Mouse (Mus musculus) MEL (cell line): ENCODE measurements around the gene Lce1j. TPM values are rescaled to one million over a fixed set of nuclear protein-coding genes. Genes with fewer than 3 reads are reported as not detected.

Experiments
- DNase-seq: peaks from one replicate; pipeline ENCODE4 v3.0.0; 2011; ENCODE audit warnings: low read depth, low spot score
- H3K27ac ChIP-seq: 2 replicates; pipeline ENCODE4 v1.5.1; 2012; ENCODE audit warnings: low read depth, mild to moderate bottlenecking, control low read depth, low read length, moderate library complexity; ENCODE audit not compliant: control insufficient read depth
- H3K27me3 ChIP-seq, 2 experiments: fragments of 150-350 bp in 1 of 2; sonication (generic) in 1 of 2; 2 replicates each; pipeline ENCODE4 v1.6.1; 2012; ENCODE audit warnings: low read length in 2 of 2, mild to moderate bottlenecking in 2 of 2, improper control_type of control experiment in 1 of 2, moderate library complexity in 1 of 2; ENCODE audit not compliant: insufficient read depth in 2 of 2, control insufficient read depth in 1 of 2
- H3K36me3 ChIP-seq, 2 experiments: 2 replicates each; pipeline ENCODE4 v1.6.1; 2012 to 2014; ENCODE audit warnings: low read length in 2 of 2, improper control_type of control experiment in 1 of 2, inconsistent platforms in 1 of 2, mild to moderate bottlenecking in 1 of 2; ENCODE audit not compliant: insufficient read depth in 2 of 2, control insufficient read depth in 1 of 2
- H3K4me1 ChIP-seq, 2 experiments: fragments of 150-350 bp in 1 of 2; sonication (generic) in 1 of 2; 2 replicates each; pipeline ENCODE4 v1.6.1; 2012; ENCODE audit warnings: low read length in 2 of 2, improper control_type of control experiment in 1 of 2, mild to moderate bottlenecking in 1 of 2; ENCODE audit not compliant: insufficient read depth in 2 of 2, control insufficient read depth in 1 of 2
- H3K4me3 ChIP-seq, 2 experiments: fragments of 150-350 bp in 1 of 2; sonication (generic) in 1 of 2; 2 replicates each; pipeline ENCODE4 v1.5.1; 2012; ENCODE audit warnings: low read depth in 2 of 2, low read length in 2 of 2, mild to moderate bottlenecking in 2 of 2, moderate library complexity in 2 of 2, control low read depth in 1 of 2, improper control_type of control experiment in 1 of 2; ENCODE audit not compliant: control insufficient read depth in 1 of 2, insufficient read depth in 1 of 2
- H3K79me2 ChIP-seq: 2 replicates; pipeline ENCODE4 v1.6.1; 2012; ENCODE audit warnings: mild to moderate bottlenecking, low read length, moderate library complexity; ENCODE audit not compliant: control insufficient read depth, poor library complexity, insufficient read depth
- H3K9ac ChIP-seq: 2 replicates; pipeline ENCODE4 v1.6.1; 2012; ENCODE audit warnings: low read depth, mild to moderate bottlenecking, control low read depth, low read length, moderate library complexity; ENCODE audit not compliant: control insufficient read depth, poor library complexity, severe bottlenecking
- H3K9me3 ChIP-seq: fragments of 150-350 bp; sonication (generic); replicated peaks from 2 replicates; pipeline ENCODE4 v1.6.1; 2012; ENCODE audit warnings: mild to moderate bottlenecking, low read length, improper control_type of control experiment, moderate library complexity; ENCODE audit not compliant: insufficient read depth
- BHLHE40 ChIP-seq: IDR thresholded peaks from 2 replicates; pipeline ENCODE4 v1.6.1; 2012; ENCODE audit warnings: low read depth, mild to moderate bottlenecking, inconsistent platforms, low read length, improper control_type of control experiment, borderline replicate concordance
- CHD2 ChIP-seq: IDR thresholded peaks from 2 replicates; pipeline ENCODE4 v1.6.1; 2011; ENCODE audit warnings: low read length, improper control_type of control experiment
- EP300 ChIP-seq, 2 experiments: IDR thresholded peaks; 2 replicates each; pipeline ENCODE4 v1.6.1; 2011; ENCODE audit warnings: improper control_type of control experiment in 2 of 2, low read length in 2 of 2, low read depth in 1 of 2, mild to moderate bottlenecking in 1 of 2
- GATA1 ChIP-seq: IDR thresholded peaks from 2 replicates; pipeline ENCODE4 v1.6.1; 2011; ENCODE audit warnings: low read depth, low read length, improper control_type of control experiment
- JUND ChIP-seq: IDR thresholded peaks from 2 replicates; pipeline ENCODE4 v1.6.1; 2011; ENCODE audit warnings: low read depth, mild to moderate bottlenecking, improper control_type of control experiment, low read length
- MAZ ChIP-seq: IDR thresholded peaks from 2 replicates; pipeline ENCODE4 v1.6.1; 2012; ENCODE audit warnings: low read depth, mild to moderate bottlenecking, inconsistent platforms, low read length, improper control_type of control experiment
- MYB ChIP-seq: IDR thresholded peaks from 2 replicates; pipeline ENCODE4 v1.6.1; 2011; ENCODE audit warnings: mild to moderate bottlenecking, low read depth, low read length, improper control_type of control experiment
- MYC ChIP-seq: IDR thresholded peaks from 2 replicates; pipeline ENCODE4 v1.6.1; 2011; ENCODE audit warnings: low read depth, mild to moderate bottlenecking, low read length, improper control_type of control experiment, moderate library complexity
- NELFE ChIP-seq: IDR thresholded peaks from 2 replicates; pipeline ENCODE4 v1.6.1; 2011; ENCODE audit warnings: low read depth, low read length, improper control_type of control experiment
- NRF1 ChIP-seq: IDR thresholded peaks from 2 replicates; pipeline ENCODE4 v1.6.1; 2014; ENCODE audit warnings: low read depth, mild to moderate bottlenecking, inconsistent platforms, low read length, improper control_type of control experiment, moderate library complexity; ENCODE audit not compliant: poor library complexity, insufficient read depth, severe bottlenecking
- POLR2A ChIP-seq, 2 experiments: IDR thresholded peaks; 2 replicates each; pipeline ENCODE4 v1.6.1; 2011 to 2012; ENCODE audit warnings: low read length in 2 of 2, mild to moderate bottlenecking in 2 of 2, control low read depth in 1 of 2, improper control_type of control experiment in 1 of 2, low read depth in 1 of 2, moderate library complexity in 1 of 2; ENCODE audit not compliant: control insufficient read depth in 1 of 2, insufficient read depth in 1 of 2, poor library complexity in 1 of 2
- RAD21 ChIP-seq: IDR thresholded peaks from 2 replicates; pipeline ENCODE4 v1.6.1; 2011; ENCODE audit warnings: mild to moderate bottlenecking, low read depth, low read length, improper control_type of control experiment
- SMC3 ChIP-seq: IDR thresholded peaks from 2 replicates; pipeline ENCODE4 v1.6.1; 2011; ENCODE audit warnings: low read depth, low read length, improper control_type of control experiment
- TBP ChIP-seq: IDR thresholded peaks from 2 replicates; pipeline ENCODE4 v1.8.0; 2011; ENCODE audit warnings: low read depth, low read length, improper control_type of control experiment
- UBTF ChIP-seq: IDR thresholded peaks from 2 replicates; pipeline ENCODE4 v1.6.1; 2012; ENCODE audit warnings: low read depth, mild to moderate bottlenecking, inconsistent platforms, low read length, improper control_type of control experiment, moderate library complexity, borderline replicate concordance; ENCODE audit not compliant: insufficient read depth
- USF2 ChIP-seq, 2 experiments: IDR thresholded peaks; 2 replicates each; pipeline ENCODE4 v1.6.1; 2011 to 2012; ENCODE audit warnings: improper control_type of control experiment in 2 of 2, low read length in 2 of 2, borderline replicate concordance in 1 of 2, inconsistent platforms in 1 of 2, low read depth in 1 of 2, mild to moderate bottlenecking in 1 of 2; ENCODE audit not compliant: insufficient read depth in 1 of 2
- ZNF384 ChIP-seq: IDR thresholded peaks from 2 replicates; pipeline ENCODE4 v1.6.1; 2012; ENCODE audit warnings: low read depth, mild to moderate bottlenecking, inconsistent platforms, low read length, improper control_type of control experiment
- polyA plus RNA-seq, 2 experiments: library from polyadenylated mRNA; stranded (reverse) in 1 of 2; unstranded in 1 of 2; fragments of >175 nt in 1 of 2; fragments of >200 nt in 1 of 2; gene quantifications; 2 replicates each; pipeline versions ENCODE4 v1.2.1 to v1.2.4; 2012; ENCODE audit warnings: low replicate concordance in 2 of 2, low read depth in 1 of 2; ENCODE audit not compliant: insufficient read length in 2 of 2, insufficient read depth in 1 of 2, missing spikeins in 1 of 2
- total RNA-seq: library from RNA; depleted of rRNA; stranded (reverse); fragments of 300-350 nt; gene quantifications from 2 replicates; pipeline ENCODE4 v1.2.3, GENCODE M21; 2012

Gene Lce1j
- total and polyA plus RNA-seq, 3 experiments: not detected

- H3K27me3 ChIP-seq: no peaks in the 10 kb centered on the region
- DNase-seq: no peak
Measured at GRCm38 (mm10) chr3:92815581-92815980, 25.3 kb upstream of the Lce1j start.

GRCm38 (mm10) chr3:92807791-92808190, 17.5 kb upstream of the Lce1j start, which contains the start of gene Lce1k:
Lce1k (minus strand) TSS chr3:92807891.
- Histone ChIP-seq H3K36me3 (no peaks in the 10 kb centered on the region), H3K9ac (no peak within 1 kb of the TSS), H3K4me3 (no peak within 1 kb of the TSS), H3K79me2 (no peaks in the 10 kb centered on the region), H3K4me1 (no peaks in the 10 kb centered on the region), H3K27me3 (no peaks in the 10 kb centered on the region), H3K27ac (no peak within 1 kb of the TSS), H3K9me3 (no peaks in the 10 kb centered on the region)
- DNase-seq: no peak
- TF ChIP-seq JUND (no peak), ZNF384 (no peak), NRF1 (no peak), UBTF (no peak), TBP (no peak), CHD2 (no peak), MAZ (no peak), POLR2A (IDR thresholded peaks at IDR 0.05; ENCODE audit: control insufficient read depth in 1 of 2, insufficient read depth in 1 of 2, low read depth in 1 of 2, low read length in 2 of 2, poor library complexity in 1 of 2) (no peak), GATA1 (no peak), NELFE (no peak)

More at GRCm38 (mm10) chr3:92815581-92815980, 25.3 kb upstream of the Lce1j start:
- TF ChIP-seq EP300 (IDR thresholded peaks at IDR 0.05; ENCODE audit: low read depth in 1 of 2, low read length in 2 of 2): no peak
- no peak for TF ChIP-seq BHLHE40
- TF ChIP-seq USF2 (IDR thresholded peaks at IDR 0.05; ENCODE audit: borderline replicate concordance in 1 of 2, insufficient read depth in 1 of 2, low read depth in 1 of 2, low read length in 2 of 2): no peak
- TF ChIP-seq MYB: no peak
- TF ChIP-seq MYC: no peak
- TF ChIP-seq SMC3: no peak
- no peak for TF ChIP-seq RAD21
- Histone ChIP-seq H3K4me1 (no peaks in the 10 kb centered on the region), H3K36me3 (no peaks in the 10 kb centered on the region), H3K27ac (no peak overlapping the region), H3K9ac (no peak overlapping the region), H3K9me3 (no peaks in the 10 kb centered on the region), H3K4me3 (no peak overlapping the region), H3K79me2 (no peaks in the 10 kb centered on the region)
